Mouse (Mus musculus) urinary bladder, postnatal 14 days (tissue): ENCODE results near the gene Gm19684.
"Not testable (repeated sequence)": the region's sequence is repeated elsewhere in the genome, so short reads cannot be mapped to it uniquely, and the experiment has no call there.

Experiments
- DNase-seq: peaks from one replicate; pipeline ENCODE4 v3.0.0; 2021; ENCODE audit warnings: low spot score

Gm19684 gene

DNA sequence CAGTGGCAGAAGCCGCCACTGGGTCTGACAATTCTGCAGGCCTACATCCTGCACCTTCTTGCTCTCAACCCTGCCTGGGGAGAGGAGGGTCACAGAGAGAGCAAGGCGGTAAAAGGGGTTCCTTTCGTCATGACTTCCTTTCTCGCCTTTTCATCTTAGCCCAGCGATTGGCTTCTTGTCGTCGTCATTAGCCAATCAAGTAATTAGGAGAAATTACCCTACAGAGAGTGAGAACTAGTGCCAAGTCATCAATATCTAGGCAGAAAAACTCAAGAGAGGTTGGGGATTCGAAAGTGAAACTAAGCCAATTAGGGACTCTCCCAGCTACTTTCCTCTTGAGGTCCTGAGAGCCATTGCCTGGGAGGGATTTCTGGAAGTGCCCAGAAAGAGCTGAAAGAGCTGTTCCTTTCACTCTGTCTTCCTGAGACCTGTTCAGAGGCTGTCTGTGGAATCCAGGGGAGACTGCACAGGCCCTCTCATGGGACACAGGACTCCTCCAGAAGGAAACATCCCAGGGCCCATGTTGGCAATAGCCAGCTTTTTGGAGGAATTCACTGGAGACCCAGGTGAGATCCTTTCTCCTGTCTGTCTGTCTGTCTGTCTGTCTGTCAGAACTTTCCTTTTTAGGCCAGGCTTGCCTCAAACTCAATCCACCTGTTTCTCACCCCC, at the start of gene Gm19684:
TSS of gene Gm19684 (plus strand) at position 327 of the 669 bp plus-strand sequence.
- not testable (repeated sequence) for DNase-seq

DNA sequence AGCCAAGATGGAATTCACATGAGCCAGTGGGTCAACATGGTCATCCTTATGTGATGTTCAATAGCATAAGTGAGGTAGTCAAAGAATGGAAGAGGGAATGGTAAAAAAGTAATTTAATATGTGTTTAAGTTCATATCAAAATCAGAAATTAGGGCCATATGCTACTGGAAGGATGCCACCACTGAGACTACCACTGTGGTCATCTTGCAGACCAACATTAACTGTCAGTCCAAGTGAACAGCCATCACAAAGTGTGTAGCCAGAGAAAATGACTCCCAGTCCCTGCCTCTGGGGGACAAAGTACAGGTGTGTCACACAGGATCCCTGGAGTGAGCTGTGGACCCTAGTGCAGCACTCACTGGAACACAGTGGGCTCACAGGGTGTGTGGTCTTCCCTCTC, 39.6 kb upstream of the Gm19684 start:
- DNase-seq = not testable (repeated sequence)

DNA sequence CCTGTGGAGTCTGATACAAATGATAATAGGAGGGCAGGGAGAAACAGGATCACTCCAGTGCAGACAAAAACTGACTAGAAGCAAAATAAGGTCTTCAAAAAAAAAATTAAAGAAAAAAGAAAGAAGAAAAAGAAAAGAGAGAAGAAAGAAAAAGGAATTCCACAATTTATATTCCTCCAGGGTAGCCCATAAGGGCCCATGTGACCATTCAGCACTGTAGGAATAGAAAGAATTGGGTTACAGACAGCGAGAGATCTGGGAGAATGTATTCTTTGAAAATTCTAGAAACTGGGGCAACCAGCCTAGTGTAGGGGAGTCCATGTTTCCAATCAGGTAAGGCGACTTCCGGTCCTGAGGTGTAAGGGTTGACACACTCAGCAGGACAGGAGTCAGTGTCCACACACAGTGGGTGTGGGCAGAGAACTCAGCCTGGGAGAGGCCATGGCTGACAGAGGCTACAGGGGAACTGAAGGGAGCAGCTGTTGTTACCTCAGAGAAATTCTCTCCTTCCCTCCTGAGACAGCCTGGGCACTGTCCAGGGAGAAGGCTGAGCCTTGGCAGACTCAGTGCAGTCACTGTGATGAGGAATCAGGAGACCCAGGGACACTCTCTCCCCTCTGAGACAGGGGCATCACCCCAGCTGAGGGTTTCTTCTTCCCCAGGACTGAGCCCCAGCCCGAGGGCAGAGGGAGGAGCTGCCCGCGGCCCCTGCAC, 38.8 kb upstream of the Gm19684 start:
- not testable (repeated sequence) for DNase-seq

DNA sequence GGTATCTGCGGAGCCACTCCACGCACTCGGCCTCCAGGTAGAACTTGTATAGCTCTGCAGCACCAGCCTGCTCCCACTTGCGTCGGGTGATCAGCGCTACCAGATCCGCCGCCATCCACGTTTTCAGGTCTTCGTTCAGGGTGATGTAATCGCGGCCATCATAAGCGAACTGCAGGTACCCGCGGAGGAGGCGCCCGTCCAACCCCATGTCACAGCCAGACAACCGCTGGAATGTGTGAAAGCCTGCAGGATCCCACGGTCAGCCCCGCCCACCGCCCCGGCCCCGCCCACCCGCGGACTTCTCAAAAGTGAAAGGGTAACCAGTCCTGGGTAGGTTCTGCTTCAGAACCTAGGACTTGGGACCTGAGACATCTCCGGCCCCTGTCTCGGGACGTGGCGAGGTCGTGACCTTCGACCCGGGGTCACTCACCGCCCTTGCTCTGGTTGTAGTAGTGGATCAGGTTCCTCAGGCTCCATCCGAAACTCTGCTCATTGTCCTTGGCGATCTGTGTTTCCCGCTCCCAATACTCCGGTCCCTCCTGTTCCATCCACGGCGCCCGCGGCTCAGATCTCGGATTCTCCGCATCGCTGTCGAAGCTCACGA, 38.1 kb upstream of the Gm19684 start:
- DNase-seq = peak; percentile 34

DNA sequence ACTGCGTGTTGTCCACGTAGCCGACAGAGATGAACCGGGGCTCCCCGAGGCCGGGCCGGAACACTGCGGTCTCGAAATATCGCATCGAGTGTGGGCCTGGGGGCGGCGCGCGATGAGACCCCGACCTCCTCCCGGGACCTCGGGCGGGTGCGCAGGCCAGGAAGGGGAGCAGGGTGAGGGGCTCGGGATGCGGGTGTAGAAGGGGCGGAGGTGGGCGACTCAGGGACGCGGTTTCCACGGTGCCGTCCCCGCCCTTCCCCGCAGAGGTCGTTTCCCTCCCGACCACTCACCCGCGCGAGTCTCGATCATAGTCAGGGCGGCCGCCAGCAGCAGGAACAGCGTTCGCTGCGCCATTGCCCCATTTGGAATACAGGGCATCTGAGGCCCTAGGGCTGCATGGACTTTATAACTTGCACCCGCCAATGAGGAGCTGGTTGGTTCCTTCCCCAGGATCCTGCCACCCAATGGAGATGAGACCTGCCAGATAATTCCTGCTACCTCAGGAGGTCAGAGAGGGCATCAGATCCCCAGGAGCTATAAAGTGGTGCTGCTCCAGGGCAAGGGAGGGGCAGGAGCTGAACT, 37.5 kb upstream of the Gm19684 start:
- DNase-seq = no peak

DNA sequence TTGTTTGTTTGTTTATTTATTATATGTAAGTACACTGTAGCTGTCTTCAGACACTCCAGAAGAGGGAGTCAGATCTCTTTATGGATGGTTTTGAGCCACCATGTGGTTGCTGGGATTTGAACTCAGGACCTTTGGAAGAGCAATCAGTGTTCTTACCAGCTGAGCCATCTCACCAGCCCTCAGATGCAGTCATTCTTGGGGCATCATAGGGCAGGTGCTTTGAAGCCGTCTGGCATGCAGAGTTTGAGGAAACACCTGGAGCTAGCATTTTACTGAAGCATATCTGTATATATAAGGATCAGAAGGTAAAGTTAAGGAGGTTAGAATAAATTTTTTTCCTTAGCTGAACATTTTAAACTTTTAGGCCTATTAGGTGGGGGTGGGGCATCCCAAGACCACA, 35.5 kb upstream of the Gm19684 start:
- not testable (repeated sequence) for DNase-seq

DNA sequence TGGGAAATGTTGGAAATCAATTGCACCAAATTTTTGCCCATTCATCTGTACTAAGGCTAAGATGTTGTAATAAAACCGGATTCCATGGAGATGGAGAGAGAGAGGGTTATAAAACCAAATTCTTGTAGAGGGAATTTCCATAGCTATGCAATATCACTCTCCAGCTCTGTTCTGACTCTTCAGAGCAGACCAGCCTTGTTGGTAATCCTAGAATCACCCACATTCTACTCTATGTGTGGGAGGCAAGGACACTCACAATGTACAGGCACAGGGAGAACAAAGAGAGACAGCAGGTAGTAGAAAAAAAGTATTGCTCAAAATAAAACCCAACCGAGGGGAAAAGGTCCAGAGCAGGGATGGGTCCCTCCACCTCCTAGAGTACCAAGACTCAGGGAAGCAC, 29.5 kb upstream of the Gm19684 start:
- DNase-seq = not testable (repeated sequence)

DNA sequence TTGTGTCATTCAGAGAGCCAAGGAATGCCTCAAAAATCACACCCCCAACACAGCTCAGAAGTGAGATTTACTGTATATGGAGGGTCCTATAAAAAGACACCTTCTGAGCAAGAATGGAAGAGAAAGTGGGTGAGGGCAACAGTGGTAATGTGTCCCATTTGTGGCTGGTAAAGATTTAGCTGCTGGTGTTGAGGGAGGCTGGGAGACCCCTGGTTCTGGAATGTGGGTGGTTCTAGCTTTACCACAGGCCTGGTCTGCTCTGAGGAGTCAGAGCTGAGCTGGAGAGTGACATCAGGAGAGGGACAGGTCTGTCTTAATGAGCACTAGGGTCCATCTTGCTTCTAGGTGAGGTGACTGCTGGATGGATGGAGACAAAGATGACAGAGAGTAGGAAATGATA, 29.0 kb upstream of the Gm19684 start:
- DNase-seq = not testable (repeated sequence)

DNA sequence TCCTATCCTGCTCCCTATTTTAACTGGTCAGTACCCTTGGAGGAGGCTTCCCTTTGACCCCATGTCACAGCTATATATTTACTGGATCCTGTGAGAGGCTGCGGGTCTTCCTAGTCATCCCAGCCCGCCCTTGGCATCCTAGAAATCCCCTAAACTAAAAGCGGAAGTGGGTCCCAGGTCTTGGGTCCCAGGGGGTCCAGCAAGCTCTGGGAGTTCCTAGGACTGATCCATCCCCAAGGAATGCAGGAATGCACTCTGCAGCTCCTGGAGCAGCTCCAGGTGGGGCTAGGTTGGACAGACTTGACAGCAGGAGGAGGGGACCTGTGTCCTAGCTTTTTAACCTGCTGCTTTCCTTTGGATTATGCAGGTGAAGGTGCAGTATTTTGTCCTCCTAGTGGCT, 27.5 kb upstream of the Gm19684 start:
- DNase-seq = no peak

DNA sequence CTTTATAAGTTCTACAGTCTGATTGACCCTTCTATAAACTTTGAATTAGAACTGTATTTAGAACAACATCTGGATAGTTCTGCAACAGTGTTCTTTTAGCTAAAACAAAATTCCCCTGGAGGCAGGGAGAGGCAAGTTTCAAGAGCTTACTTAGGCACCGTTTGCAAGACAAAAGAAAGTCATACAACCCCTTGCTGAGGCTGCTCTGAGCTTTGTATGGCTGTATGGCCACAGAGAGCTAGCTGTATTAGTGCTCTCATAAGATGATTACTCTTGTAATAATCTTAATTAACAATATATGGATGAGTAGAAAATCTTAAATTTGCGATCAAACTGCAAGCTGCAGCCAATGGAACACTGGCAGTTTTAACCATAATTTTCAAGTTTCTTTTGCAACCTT, 21.9 kb upstream of the Gm19684 start:
- not testable (repeated sequence) for DNase-seq

DNA sequence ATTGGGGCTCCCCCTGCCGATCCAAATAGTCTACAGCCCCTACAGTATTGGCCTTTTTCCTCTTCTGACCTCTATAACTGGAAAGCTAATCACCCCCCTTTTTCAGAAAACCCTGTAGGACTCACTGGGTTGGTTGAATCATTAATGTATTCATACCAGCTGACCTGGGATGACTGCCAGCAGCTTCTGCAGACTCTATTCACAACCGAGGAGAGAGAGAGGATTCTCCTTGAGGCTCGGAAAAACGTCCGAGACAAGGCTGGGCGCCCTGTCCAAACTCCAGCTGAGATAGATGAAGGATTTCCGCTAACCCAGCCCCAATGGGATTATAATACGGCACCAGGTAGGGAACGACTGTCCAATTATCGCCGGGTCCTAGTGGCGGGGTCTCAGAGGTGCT, 19.4 kb upstream of the Gm19684 start:
- DNase-seq = not testable (repeated sequence)

DNA sequence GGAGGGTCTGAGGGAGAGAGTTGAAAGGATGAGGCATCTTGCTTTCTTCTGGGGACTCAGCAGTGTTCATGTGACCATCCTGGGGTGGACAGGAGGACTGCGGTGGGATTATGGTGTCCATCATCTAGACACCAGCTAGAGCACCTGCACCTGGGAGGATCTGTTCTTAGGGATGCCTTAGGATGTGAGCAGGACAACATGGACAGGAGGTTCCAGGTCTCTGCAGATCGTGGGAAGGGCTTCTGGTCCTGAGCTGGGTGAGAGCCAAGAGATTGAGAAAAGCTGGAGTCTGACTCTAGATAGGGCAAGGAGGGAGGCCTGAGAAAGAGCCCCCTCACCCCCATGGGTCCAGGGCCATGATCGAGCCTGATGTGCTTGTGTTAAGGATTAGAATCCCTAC, 11.3 kb upstream of the Gm19684 start:
- not testable (repeated sequence) for DNase-seq

DNA sequence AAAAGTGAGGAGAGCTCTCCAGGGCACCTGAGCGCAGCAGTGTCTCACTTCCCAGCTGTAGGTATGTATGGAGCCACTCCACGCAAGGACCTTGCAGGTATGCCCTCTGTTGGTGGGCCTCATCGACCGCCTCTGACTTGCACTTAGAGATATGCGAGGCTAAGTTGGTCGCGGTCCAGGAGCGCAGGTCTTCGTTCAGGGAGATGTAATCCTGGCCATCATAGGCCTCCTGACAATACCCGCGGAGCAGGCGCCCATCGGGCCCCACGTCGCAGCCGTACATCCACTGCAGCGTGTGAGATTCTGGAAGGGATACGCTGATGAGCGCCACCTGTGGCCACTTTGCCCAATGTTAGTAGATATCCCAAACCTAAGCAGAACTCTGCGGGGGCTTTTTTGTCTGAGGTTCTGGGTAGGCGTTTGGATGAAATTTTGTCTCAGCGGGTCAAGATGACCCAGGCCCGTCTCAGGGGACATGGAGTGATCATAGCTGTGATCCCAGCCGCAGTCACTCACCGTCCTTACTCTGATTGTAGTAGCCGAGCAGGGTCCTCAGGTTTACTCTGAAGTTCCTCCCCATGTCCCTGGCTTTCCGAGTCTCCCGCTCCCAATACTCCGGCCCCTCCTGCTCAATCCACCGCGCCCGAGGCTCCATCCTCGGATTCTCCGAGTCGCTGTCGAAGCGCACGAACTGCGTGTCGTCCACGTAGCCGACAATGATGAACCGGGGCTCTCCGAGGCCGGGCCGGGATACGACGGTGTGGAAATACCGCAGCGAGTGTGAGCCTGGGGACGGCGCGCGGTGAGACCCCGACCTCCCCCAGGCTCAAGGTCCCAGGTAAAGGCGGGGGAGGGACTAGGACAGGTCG, 10.6 kb upstream of the Gm19684 start:
- not testable (repeated sequence) for DNase-seq

DNA sequence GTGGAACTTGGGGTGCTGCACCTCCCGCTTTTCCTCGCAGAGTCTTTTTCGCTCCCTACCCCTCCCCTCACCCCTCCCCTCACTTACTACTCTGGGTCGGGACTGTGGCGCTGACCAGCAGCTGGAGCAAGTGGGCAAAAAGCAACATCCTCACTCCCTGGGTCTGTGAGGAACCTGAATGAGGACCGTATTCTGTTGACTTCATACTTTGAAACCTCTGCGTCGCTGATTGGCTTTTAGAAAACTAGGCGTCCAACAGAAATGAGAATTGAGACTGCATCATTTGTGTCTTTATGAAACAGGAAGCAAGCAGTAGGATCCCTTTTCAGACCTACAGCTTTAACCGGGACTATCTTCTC, 10.0 kb upstream of the Gm19684 start:
- DNase-seq = not testable (repeated sequence)

DNA sequence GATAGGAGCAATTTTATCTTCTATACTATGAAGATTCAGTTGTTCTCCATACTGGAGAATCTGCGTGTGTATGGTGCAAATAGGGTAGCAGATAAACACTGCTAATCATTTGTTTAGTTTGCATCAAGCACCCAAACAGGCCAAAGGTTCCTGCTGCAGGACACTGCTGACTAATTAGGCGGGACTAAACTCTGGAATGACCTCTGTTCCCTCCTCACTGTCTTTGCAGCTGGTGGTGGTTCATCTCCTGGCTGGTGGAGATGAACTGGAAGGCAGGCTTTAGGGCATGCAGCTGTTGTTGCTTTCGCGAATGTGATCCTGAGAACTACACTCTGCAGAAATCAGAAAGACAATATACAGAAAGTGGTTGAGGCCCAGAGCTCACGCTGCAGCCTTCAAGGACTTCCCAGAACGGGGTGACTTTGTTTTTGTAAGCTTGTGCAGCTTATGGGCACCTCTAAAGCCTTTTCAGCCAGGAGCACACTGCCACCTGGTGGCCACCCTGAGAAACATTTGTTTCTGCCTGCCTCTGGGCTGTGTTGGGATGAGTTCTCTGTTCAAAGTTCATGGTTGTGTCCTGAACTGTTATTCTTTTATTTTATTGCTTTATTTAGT, 7.4 kb upstream of the Gm19684 start:
- DNase-seq = not testable (repeated sequence)

DNA sequence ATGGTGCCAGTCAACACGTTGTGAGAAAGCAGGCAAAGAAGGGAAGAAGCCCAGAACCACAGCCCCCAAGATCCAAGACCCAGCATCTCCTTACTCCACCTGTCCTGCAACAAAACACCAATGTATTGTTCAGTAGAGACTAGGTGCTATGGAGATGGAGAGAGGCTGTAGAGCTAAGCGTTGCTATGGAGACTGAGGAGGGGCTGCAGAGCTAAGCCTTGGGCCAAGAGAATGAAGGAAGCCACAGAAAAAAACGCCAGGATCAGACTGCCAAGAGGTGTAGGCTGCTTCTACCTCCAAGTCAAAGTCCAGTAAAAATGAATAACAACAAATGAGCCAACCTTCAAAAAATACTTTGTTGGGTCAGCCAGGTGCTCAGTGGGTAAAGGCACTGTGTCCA, 4.9 kb upstream of the Gm19684 start:
- DNase-seq = not testable (repeated sequence)

DNA sequence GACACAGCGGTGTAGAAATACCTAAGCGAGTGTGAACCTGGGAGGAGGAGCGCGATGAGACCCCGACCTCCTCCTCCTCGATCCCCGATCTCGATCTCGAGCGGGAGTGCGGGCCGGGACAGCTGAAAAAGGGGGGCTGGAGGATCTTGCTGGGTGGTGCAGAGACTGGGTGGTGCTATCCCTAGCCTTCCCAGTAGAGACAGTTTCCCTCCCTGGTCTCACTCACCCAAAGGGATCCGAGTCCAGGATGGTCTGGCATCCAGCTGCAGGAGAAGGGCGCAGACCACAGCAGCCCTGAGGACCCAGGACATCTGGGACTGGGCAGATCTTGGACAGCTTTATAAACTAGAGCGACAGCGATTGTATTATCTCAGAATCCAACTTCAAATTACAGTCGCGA, 639 bp upstream of the Gm19684 start:
- DNase-seq = not testable (repeated sequence)

DNA sequence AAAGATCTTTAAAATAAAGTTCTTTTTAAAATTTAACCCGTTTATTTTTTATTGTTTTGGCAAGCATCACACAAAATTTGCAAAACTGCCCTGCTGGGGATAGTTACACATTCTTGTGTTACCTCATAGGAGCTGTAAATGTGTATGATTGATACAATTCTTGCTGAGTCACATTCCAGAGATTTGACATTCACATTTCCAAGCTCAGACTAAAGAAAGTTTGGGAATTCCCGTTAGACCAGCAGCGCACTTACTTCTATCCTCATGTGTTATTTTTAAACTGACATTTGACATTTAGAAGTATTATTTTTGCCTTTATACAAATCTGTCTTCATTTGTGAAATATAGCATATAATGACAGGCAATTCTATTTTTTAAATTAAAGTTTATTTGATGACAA, 2.6 kb downstream of the Gm19684 start:
- not testable (repeated sequence) for DNase-seq

DNA sequence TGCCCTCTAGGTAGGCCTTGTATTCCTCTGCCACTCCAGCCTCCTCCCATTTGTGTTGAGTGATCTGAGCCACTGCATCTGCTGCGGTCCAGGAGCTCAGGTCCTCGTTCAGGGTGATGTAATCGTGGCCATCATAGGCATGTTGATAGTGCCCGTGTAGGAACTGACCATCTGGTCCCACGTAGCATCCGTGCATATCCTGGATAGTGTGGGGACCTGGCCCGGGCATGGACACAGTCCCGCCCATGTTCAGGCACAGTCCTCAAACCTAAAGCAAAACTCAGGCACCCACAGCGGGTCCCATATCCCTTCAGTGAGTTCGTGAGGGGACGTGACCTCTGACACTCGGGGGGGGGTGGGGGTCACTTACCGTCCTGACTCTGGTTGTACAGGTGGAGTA, 7.0 kb downstream of the Gm19684 start:
- not testable (repeated sequence) for DNase-seq

DNA sequence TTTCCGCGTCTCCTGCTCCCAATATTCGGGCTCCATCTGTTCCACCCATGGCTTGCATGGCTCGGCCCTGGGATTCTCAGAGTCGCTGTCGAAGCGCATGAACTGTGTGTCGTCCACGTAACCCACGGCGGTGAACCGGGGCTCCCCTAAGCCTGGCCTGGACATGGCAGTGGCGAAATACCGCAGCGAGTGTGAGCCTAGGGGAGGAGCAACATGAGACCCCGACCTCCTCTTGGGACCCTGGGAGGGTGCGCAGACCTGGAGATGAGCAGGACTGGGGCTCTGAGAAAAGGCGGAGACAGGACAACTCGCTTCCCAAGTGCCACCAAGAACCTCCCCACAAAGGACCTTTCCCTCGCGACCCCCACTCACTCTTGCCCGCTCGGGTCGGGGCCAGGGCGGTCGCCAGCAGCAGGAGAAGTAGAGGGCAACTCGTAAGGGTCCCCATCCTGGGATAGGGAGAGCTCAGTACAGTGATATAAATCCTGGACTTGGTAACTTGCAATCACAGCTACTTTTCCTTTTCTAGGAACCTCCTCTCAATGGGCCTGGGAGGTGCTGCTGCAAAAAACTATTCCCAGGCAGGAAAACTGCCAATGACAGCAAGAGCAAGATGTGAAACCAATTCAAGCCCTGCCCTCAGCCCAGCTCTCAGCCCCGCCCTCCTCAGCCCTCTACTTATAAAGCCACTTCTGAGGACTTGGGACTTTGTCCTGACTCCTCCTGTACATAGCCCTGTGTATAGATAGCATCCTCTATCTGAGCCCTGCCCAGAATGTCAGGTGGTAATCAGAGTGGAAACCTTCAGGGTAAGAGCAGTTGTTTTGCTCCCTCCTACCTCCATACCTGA, 7.7 kb downstream of the Gm19684 start, which contains the start of gene Gm7030:
TSS of gene Gm7030 (minus strand) at position 458 of the 850 bp plus-strand sequence.
- DNase-seq = not testable (repeated sequence)
